ENCODE assay signal across 15 mouse cellular contexts in the genomic region with DNA sequence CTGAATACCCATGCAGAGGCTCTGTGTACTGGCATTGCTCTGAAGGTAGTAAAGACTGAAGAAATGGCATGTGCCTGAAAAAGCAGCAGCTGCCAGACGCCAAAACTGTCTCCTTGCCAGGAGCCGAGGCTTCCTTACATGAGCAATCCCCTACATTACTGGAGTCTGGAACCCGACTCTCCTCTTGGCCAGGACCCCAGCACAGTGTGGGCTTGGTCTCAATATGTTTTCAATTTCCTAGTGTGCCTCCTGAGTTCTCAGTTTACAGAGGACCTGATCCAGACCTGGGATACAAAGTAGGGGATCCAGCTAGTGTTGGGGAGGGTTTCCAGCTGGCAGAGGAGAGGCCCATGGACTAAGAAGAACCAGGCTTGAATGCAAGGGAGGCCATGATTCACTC.
DNase-seq lines count a peak whose midpoint lies in the region; ATAC-seq lines count a peak whose summit lies in the region.
"Had no signal": no experiment of that assay in that cellular context is flagged by ENCODE, and none has a peak within 500 bp of the region (broad histone marks: within the 10 kb centered on the region; RNA-seq: fewer than 3 reads in every experiment).

No protein-coding gene starts in this region.

- no peak overlapping the region for H3K4me2 ChIP-seq in limb, embryonic 15.5 days
- no peak overlapping the region for H3K4me2 ChIP-seq in liver, embryonic 11.5 days
- H3K4me2 ChIP-seq: heart, embryonic 13.5 days; liver, embryonic 15.5 days had no signal

- H3K9me3 ChIP-seq in embryonic facial prominence, embryonic 10.5 days, result no peaks in the 10 kb centered on the region
- H3K9me3 ChIP-seq in limb, embryonic 15.5 days, result no peaks in the 10 kb centered on the region
- no peaks in the 10 kb centered on the region for H3K9me3 ChIP-seq in liver, embryonic 11.5 days (ENCODE audit: control insufficient read depth, low read length)
- H3K9me3 ChIP-seq: heart, embryonic 13.5 days; liver, embryonic 15.5 days had no signal

- DNase-seq in frontal cortex, postnatal 36 days (ENCODE audit: low spot score in 2 of 2), result peak; percentile 8 to 15
- no peak for DNase-seq in frontal cortex, postnatal 14 days (ENCODE audit: low spot score in 2 of 2)
- peak; percentile 11 for DNase-seq in embryonic facial prominence, embryonic 10.5 days (ENCODE audit: low spot score)
- peak; percentile 53 for DNase-seq in gastrocnemius, adult 18-20 months (ENCODE audit: low spot score)
- no peak for DNase-seq in thymus, postnatal 4 days
- DNase-seq in liver, embryonic 11.5 days (ENCODE audit: low spot score), result no peak
- DNase-seq in adrenal gland, postnatal 4 days (ENCODE audit: low spot score in 2 of 2), result no peak
- DNase-seq: adrenal gland, postnatal 14 days; cerebellum, adult 8-10 months; thymus, postnatal 36 days had no signal

- no peak overlapping the region for H3K9ac ChIP-seq in limb, embryonic 15.5 days
- no peak overlapping the region for H3K9ac ChIP-seq in liver, embryonic 11.5 days (ENCODE audit: low read depth, low read length)
- H3K9ac ChIP-seq: heart, embryonic 13.5 days; liver, embryonic 15.5 days had no signal

- 54% methylated on average over 3 of the region's 3 CpGs for WGBS in embryonic facial prominence, embryonic 10.5 days
- WGBS in limb, embryonic 15.5 days, result 20% methylated on average over 3 of the region's 3 CpGs
- 71% methylated on average over 3 of the region's 3 CpGs for WGBS in liver, embryonic 11.5 days

- H3K36me3 ChIP-seq in embryonic facial prominence, embryonic 10.5 days (replicated peaks), result no peaks in the 10 kb centered on the region
- no peaks in the 10 kb centered on the region for H3K36me3 ChIP-seq in limb, embryonic 15.5 days
- no peaks in the 10 kb centered on the region for H3K36me3 ChIP-seq in liver, embryonic 11.5 days (ENCODE audit: control insufficient read depth, insufficient read depth, low read length)
- H3K36me3 ChIP-seq: heart, embryonic 13.5 days; liver, embryonic 15.5 days had no signal

- no peaks in the 10 kb centered on the region for H3K27me3 ChIP-seq in embryonic facial prominence, embryonic 10.5 days (replicated peaks; ENCODE audit: low read depth, poor library complexity, severe bottlenecking)
- H3K27me3 ChIP-seq in limb, embryonic 15.5 days, result no peaks in the 10 kb centered on the region
- H3K27me3 ChIP-seq in liver, embryonic 11.5 days (replicated peaks; ENCODE audit: control insufficient read depth, insufficient read depth, low read length), result no peaks in the 10 kb centered on the region
- H3K27me3 ChIP-seq: CH12.LX; heart, embryonic 13.5 days; liver, embryonic 15.5 days had no signal

- peaks cover 9% of the 10 kb centered on the region for H3K4me1 ChIP-seq in embryonic facial prominence, embryonic 10.5 days
- peaks cover 11% of the 10 kb centered on the region; the same call in 1 of the 2 replicates for H3K4me1 ChIP-seq in limb, embryonic 15.5 days
- H3K4me1 ChIP-seq in liver, embryonic 11.5 days (replicated peaks; ENCODE audit: control insufficient read depth, insufficient read depth, low read length), result no peaks in the 10 kb centered on the region
- H3K4me1 ChIP-seq: heart, embryonic 13.5 days; liver, embryonic 15.5 days had no signal

- no peak overlapping the region for H3K4me3 ChIP-seq in embryonic facial prominence, embryonic 10.5 days
- no peak overlapping the region for H3K4me3 ChIP-seq in limb, embryonic 15.5 days
- H3K4me3 ChIP-seq in liver, embryonic 11.5 days (ENCODE audit: low read depth, low read length), result no peak overlapping the region
- H3K4me3 ChIP-seq: heart, embryonic 13.5 days; liver, embryonic 15.5 days; myocyte had no signal

- ATAC-seq in limb, embryonic 15.5 days (ENCODE audit: insufficient number of reproducible peaks, low FRiP score, low TSS enrichment, low read depth), result peak; percentile 87
- ATAC-seq in liver, embryonic 11.5 days (replicated peaks; ENCODE audit: low FRiP score), result no peak

- H3K27ac ChIP-seq in embryonic facial prominence, embryonic 10.5 days (replicated peaks), result no peak overlapping the region
- no peak overlapping the region for H3K27ac ChIP-seq in limb, embryonic 15.5 days
- H3K27ac ChIP-seq in liver, embryonic 11.5 days (ENCODE audit: low read depth, low read length), result no peak overlapping the region
- H3K27ac ChIP-seq: heart, embryonic 13.5 days; liver, embryonic 15.5 days had no signal

Comparison
In these comparisons a context has a peak if more than half of its experiments do, and no peak if none do; other contexts are left out.
1. DNase-seq: peak in frontal cortex, postnatal 36 days (2 of 2), embryonic facial prominence, embryonic 10.5 days (single experiment) and gastrocnemius, adult 18-20 months (single experiment); none in frontal cortex, postnatal 14 days (0 of 2), thymus, postnatal 4 days (single experiment), liver, embryonic 11.5 days (single experiment) and adrenal gland, postnatal 4 days (0 of 2).